Mouse (Mus musculus): ENCODE measurements around the gene Hes5.

The Hes5 gene

DNA sequence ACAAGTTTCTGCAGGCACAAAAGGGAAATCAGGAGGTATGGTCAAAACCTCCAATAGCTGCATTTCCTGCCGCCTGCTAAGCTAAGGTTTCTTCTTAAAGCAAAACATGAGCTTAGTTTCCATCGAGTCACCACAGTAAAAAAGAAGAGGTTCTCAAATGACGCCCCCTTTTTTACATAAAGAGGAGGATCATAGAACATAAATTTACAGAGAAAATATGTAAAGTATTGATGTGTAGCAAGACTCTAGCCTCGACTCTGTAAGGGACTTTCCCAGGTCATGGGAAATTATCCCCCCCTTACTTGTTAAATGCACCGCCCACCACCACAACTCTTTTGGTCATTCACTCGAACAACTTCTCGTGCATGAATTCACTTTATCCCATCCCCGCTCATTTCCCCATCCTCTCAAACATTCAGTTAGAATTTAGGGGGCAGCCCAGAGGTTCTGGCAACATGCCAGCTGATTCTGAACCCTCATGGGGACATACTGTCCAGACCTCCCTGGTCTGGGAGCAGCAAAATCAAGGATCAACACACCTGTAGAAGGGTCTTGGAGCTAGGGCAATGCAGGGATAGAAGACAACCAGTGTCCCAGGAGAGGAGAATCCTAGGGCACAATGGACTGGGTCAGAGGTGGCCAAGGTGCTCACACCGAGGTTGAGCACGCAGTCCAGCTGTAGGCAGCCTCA lies 17.9 kb upstream of the Hes5 start:
- DNase-seq = peak in 1 of 2 experiments; percentile 13

DNA sequence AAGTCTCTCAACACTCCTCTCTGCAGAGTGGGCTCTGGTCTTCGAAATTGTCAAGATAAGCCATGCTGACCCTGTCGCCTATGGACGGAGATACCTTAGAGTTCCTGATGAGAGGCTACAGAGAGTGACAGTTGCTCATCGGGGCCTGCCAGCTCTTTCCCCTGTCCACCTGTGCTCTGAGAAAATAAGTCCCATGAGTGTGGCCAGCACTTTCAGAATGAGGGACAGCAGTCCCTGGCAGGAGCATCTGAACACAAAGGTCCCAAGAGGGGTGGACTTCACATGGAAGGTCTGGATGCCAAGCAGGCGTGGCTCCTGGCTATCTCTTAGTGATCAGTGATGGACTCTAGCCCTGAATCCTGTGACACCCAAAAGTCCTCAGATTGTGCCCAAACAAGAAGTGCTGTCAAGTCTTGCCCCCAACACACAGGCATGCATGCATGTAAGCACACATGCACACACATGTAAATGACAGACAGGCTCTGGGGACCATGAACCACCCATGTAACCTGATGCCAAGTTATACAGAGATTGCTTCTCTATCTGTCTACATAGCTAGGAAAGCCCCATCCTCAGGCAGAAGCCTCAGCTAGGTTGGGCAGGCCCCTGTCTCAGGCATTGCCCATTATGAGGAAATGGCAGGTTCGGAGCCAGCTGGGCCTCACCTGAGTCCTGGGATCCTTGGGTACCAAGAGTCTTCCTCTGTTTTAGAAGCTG lies 17.2 kb upstream of the Hes5 start:
- peak in 1 of 2 experiments; percentile 9 for DNase-seq

DNA sequence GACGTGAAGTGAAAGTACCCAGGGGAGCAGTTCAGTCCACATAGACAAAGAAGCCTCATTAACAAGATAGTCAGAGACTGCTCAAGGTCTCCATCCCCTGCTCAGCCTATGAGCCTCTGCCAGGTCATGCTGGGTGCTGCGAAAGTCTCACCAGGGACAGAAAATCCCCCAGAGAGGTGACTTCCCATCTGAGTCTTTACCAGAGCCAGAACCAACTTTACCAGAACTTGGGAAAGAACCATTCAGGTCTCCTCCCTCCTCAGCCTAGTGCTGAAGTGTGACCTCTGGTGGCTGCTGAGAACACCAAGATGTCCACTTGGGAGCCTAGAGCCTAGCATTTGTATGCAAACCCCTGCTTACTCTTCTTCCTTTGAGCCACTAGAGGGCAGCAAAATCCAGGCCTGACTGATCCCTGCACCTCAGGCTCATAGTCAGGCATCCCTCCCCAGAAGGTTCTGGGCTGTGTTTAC lies 16.6 kb upstream of the Hes5 start:
- peak; percentile 90 for DNase-seq

GRCm38 (mm10) chr4:154946319-154946718 lies 14.4 kb upstream of the Hes5 start:
- DNase-seq = peak; percentile 87 to 91

DNA sequence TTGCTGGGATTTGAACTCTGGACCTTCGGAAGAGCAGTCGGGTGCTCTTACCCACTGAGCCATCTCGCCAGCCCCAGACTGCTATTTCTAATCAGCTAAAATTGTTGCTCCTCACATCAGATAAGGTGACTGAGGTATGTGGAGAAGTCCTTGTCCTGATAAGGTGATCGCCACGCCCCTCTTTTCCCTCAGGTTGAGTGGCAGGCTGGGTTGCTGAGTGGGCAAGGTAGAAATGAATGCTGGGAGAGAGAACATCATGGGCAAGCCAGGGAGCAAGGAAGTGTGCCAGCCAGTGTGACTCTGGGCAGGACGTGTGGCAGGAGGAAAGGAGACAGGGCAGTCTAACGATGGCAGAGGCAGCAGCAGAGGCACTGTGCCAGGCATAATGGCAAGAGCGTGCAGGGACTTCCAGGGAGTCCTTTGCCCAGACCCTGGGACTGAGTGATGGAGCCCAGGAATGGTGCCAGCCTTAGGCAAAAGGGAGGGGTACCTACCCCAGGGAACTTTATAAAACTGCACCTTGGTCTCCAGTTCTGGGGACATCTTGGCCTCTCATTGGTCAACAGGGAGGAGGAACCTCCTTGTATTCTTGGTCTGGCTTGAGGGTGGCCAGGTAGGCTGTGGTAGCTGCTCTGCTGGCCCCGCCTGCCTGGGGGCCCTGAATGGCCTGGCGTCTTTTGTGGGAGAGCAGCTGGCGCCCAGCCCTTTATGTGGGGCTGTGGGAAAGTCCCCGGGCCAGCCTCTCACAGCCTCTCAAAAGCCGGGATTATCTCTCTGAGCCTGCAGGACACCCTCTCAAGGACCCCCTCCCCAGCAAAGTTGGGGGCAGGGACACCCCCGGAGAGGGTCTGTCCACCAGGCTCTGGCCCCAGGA lies 12.4 kb upstream of the Hes5 start:
- DNase-seq = peak; percentile 78 to 90

DNA sequence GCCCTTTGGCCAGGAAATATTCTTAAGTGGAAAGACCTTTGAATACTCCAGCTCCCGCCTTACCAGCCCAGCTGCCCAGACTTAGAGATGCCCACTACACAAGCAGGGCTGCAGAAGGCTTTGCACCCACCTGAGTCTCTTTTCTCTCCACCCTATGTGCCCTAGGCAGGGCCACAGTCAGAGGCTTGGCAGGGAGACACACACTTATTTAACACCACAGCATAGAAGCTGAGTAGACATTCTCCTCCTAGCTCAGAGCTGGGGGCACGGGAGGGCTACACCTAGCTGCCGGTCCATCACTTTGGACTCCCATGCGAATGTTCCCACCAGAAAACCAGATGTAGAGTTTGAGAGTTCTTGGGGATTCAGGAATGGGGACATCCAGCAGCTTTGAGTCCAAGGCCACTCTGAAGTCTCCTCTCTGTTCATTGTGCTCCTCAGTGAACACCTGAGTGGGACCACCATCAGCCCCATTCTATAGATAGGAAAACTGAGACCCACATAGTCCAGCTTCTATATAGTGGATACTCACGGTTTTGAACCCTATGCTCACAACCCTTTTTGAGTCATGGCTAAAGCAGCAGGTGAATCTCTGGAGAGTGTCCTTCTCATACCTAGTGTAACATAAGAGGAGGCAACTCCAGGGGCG lies 11.7 kb upstream of the Hes5 start:
- no peak for DNase-seq

- DNase-seq = peak in 1 of 2 experiments; percentile 42
Observed at GRCm38 (mm10) chr4:154949589-154949982, 11.1 kb upstream of the Hes5 start.

- peak; percentile 65 to 73 for DNase-seq
Observed at GRCm38 (mm10) chr4:154952461-154953241, 8.1 kb upstream of the Hes5 start.

DNA sequence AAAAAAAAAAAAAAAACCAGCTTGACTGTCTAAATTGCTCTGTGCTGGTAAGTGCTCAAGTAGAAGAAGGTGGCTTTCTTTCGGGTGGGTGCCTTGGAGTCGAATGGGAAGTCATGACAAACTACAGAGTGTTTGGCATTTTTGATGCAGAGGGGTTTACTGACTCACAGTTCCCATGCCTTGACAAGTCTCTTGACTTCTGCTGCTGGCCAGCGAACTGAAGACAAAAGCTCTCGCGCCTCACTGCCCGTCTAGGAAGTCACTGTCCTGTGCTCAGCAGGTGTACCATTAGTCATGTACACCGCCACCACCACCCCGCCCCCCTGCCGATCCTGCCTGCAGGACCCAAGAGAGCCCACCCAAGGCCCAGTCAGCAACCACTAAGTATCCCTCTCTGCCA lies 4.1 kb upstream of the Hes5 start:
- DNase-seq = no peak

DNA sequence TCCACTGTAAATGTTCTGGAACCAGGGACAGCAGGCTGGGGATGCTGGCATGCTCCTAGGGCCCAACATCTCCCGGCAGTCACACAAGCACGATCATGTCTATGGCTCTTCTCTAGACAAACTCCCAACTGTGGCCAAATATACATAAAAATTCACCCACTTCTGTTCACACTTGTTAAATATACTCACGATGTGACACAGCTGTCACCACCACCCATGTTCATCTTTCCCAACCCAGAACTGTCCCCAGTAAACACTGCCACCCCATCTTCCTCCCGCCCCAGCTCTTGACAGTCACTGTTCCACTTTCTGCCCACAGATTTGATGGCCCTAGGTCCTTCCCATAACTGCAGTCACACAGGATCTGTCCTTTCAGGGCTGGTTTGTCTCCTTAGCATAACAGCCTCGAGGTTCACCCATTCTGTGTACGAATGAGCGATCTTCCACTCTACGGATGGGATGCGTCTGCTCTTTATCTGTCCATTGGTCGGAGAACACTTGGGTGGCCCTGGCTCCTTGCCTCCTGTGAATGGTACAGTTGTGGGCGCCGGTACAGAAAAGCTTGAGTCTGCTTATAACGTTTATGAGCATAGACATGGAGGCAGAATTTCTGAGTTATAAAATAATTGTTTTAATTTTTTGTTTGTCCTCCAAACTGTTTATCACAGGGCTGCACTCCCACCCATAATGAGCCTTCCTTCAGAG lies 3.3 kb upstream of the Hes5 start:
- peak in 1 of 2 experiments; percentile 44 for DNase-seq

GRCm38 (mm10) chr4:154958171-154958570 lies 2.6 kb upstream of the Hes5 start:
- DNase-seq = peak; percentile 87 to 91

- peak in 1 of 2 experiments; percentile 60 for DNase-seq
Observed at GRCm38 (mm10) chr4:154958621-154959020, 2.1 kb upstream of the Hes5 start.

GRCm38 (mm10) chr4:154960021-154960689 lies 568 bp upstream of the Hes5 start:
- no peak for DNase-seq

GRCm38 (mm10) chr4:154961226-154961738 lies 559 bp downstream of the Hes5 start:
- DNase-seq = peak; percentile 52 to 58

GRCm38 (mm10) chr4:154961911-154962310 lies 1.2 kb downstream of the Hes5 start:
- DNase-seq = no peak

GRCm38 (mm10) chr4:154962683-154963082 lies 2.0 kb downstream of the Hes5 start:
- DNase-seq = no peak

GRCm38 (mm10) chr4:154963190-154963836 lies 2.6 kb downstream of the Hes5 start:
- no peak for DNase-seq

DNA sequence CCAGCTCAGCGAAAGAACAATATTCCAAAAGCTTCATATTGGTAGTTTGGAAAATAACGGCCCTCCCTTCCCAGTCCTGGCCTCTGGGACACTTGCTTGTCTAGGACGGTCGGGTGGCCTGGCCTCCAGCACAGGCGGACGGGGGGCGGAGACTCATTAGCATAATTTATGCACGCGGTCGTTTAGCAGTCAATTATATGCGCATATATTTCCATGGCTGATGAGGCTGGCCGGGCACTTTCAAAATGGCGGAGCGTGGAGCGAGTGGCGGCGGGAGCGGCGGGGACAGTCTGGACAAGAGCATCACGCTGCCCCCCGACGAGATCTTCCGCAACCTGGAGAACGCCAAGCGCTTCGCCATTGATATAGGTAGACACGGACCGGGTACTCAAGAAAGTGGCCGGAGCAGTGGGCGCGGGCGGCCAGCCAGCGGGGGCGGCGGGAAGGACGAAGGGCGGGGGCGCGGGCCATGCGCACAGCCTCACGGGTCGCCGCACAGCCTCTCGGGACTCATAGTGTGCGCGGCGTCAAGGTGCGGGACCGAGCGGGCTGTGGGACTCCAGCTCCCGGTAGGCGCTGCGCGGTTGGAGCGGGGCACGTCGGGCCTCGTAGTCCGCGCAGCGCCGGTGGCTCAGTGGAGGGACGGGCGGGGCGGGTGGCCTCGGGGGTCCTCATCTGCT lies 3.3 kb downstream of the Hes5 start, which contains the start of gene Pank4:
Gene Pank4, plus strand, starts transcription at position 223 of the 680 bp plus-strand sequence.
- DNase-seq = peak; percentile 95
